Mouse (Mus musculus): Measurements from ENCODE around the gene Tmem254c. TPM values are rescaled to one million over a fixed set of nuclear protein-coding genes. Genes with fewer than 3 reads are reported as not detected.

Gene Tmem254c
- 32.6 TPM for polyA plus RNA-seq (2015; fragmentation: Illumina TruSeq; extraction: RNeasy Lipid Tissue Mini Kit (QIAGEN cat#74804); ENCODE audit: insufficient read depth, low replicate concordance)

GRCm38 (mm10) chr14:26067325-26067633, at the start of gene Tmem254c:
Tmem254c (minus strand) TSS chr14:26067355.

DNA sequence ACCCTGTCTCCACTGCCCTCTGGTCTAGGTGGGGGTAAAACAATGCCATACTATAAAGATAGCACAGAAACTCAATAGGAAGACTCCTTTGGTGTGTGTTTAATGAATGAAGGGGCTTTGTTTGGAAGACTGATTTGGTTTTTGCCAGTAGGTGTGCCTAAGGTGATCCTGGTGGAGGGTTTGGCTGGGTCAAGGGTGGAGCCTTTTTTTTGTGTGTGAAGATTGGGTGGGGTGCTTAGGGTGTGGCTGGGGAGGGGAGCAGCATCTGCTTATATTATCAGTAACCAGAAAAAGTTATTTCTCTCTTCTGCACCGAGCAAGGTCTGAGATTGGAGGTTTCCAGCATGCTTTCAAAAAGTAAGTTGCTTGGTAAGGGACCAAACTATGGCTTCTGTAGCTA, 14.8 kb upstream of the Tmem254c start, which contains the start of gene Cphx3:
TSS of gene Cphx3 (plus strand) at position 301 of the 400 bp plus-strand sequence.

DNA sequence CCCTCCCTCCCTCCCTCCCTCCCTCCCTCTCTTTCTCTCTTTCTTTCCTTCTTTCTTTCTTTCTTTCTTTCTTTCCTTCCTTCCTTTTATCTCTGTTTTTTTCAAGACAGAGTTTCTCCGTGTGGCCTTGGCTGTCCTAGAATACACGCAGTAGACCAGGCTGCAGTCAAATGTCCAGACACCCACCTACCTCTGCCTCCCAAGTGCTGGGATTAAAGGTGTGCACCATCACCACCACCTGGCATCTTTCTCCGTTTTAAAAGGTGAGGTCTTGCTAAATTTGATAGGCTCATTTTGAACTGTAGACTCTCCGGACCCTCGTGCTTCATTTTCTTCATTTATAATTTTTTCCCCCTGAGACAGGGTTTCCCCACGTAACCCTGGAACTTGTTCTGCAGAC, 14.1 kb upstream of the Tmem254c start, which contains the start of gene Cphx2:
TSS of gene Cphx2 (plus strand) at position 301 of the 400 bp plus-strand sequence.

GRCm38 (mm10) chr14:26042611-26043010, 24.5 kb downstream of the Tmem254c start, which contains the start of gene Gm9780:
Gm9780 (minus strand) TSS chr14:26042711.

Other genes with a start within 250 kb of the Tmem254c start
- 47.0 TPM for gene Anxa11, start 225.2 kb downstream of the Tmem254c start, polyA plus RNA-seq (2015; fragmentation: Illumina TruSeq; extraction: RNeasy Lipid Tissue Mini Kit (QIAGEN cat#74804); ENCODE audit: insufficient read depth, low replicate concordance)
- 1.8 TPM for gene Plac9a, start 164.3 kb downstream of the Tmem254c start, polyA plus RNA-seq (2015; fragmentation: Illumina TruSeq; extraction: RNeasy Lipid Tissue Mini Kit (QIAGEN cat#74804); ENCODE audit: insufficient read depth, low replicate concordance)
- 3.4 TPM for gene Tmem254a, start 139.7 kb downstream of the Tmem254c start, polyA plus RNA-seq (2015; fragmentation: Illumina TruSeq; extraction: RNeasy Lipid Tissue Mini Kit (QIAGEN cat#74804); ENCODE audit: insufficient read depth, low replicate concordance)
- not detected for gene Cphx1, start 129.1 kb downstream of the Tmem254c start, polyA plus RNA-seq (2015; fragmentation: Illumina TruSeq; extraction: RNeasy Lipid Tissue Mini Kit (QIAGEN cat#74804); ENCODE audit: insufficient read depth, low replicate concordance)
- 0.80 TPM for gene Duxbl1, start 88.8 kb downstream of the Tmem254c start, polyA plus RNA-seq (2015; fragmentation: Illumina TruSeq; extraction: RNeasy Lipid Tissue Mini Kit (QIAGEN cat#74804); ENCODE audit: insufficient read depth, low replicate concordance)
- 9.5 TPM for gene Gm9780, start 24.6 kb downstream of the Tmem254c start, polyA plus RNA-seq (2015; fragmentation: Illumina TruSeq; extraction: RNeasy Lipid Tissue Mini Kit (QIAGEN cat#74804); ENCODE audit: insufficient read depth, low replicate concordance)
- gene Cphx2, start 14.2 kb upstream of the Tmem254c start, polyA plus RNA-seq (2015; fragmentation: Illumina TruSeq; extraction: RNeasy Lipid Tissue Mini Kit (QIAGEN cat#74804); ENCODE audit: insufficient read depth, low replicate concordance), result not detected
- gene Cphx3, start 14.9 kb upstream of the Tmem254c start, polyA plus RNA-seq (2015; fragmentation: Illumina TruSeq; extraction: RNeasy Lipid Tissue Mini Kit (QIAGEN cat#74804); ENCODE audit: insufficient read depth, low replicate concordance), result not detected
- 1.1 TPM for gene Duxbl2, start 51.0 kb upstream of the Tmem254c start, polyA plus RNA-seq (2015; fragmentation: Illumina TruSeq; extraction: RNeasy Lipid Tissue Mini Kit (QIAGEN cat#74804); ENCODE audit: insufficient read depth, low replicate concordance)
- 15.1 TPM for gene Plac9b, start 115.1 kb upstream of the Tmem254c start, polyA plus RNA-seq (2015; fragmentation: Illumina TruSeq; extraction: RNeasy Lipid Tissue Mini Kit (QIAGEN cat#74804); ENCODE audit: insufficient read depth, low replicate concordance)
- gene Tmem254b, start 139.7 kb upstream of the Tmem254c start, polyA plus RNA-seq (2015; fragmentation: Illumina TruSeq; extraction: RNeasy Lipid Tissue Mini Kit (QIAGEN cat#74804); ENCODE audit: insufficient read depth, low replicate concordance), result 27.9 TPM
- 0.19 TPM for gene Duxbl3, start 190.6 kb upstream of the Tmem254c start, polyA plus RNA-seq (2015; fragmentation: Illumina TruSeq; extraction: RNeasy Lipid Tissue Mini Kit (QIAGEN cat#74804); ENCODE audit: insufficient read depth, low replicate concordance)